Mouse (Mus musculus): Measurements from ENCODE around the gene Zbtb6. TPM values are rescaled to one million over a fixed set of nuclear protein-coding genes. Genes with fewer than 3 reads are reported as not detected.

The Zbtb6 gene
- polyA plus RNA-seq, 1 experiment = 1.4 TPM

DNA sequence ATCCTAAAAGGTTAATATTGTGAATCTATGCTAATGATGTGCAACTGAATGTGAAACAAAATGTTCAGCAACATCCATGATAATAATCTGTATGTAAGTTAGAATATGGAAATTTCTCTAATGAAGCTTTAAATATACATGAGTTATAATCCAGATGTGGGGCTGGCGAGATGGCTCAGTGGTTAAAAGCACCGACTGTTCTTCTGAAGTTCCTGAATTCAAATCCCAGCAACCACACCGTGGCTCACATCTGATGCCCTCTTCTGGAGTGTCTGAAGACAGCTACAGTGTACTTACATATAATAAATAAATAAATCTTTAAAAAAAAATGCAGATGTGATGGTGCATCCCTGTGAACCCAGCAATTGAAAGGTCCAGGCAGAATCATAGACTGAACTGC is 19.3 kb downstream of the Zbtb6 start:
- no peak overlapping the region for H3K27ac ChIP-seq (ENCODE audit: insufficient read depth, low read length)
- H3K36me3 ChIP-seq (ENCODE audit: control insufficient read depth, insufficient read depth, low read length) = peaks cover 2% of the 10 kb centered on the region
- TF ChIP-seq POLR2A (IDR thresholded peaks at IDR 0.05; ENCODE audit: low read depth, low read length) (no peak), CTCF (IDR thresholded peaks at IDR 0.05; ENCODE audit: extremely low read depth, insufficient read depth, insufficient read length, insufficient replicate concordance) (no peak)
- no peak for DNase-seq (ENCODE audit: low read depth in 1 of 2, low spot score in 2 of 2)
- WGBS = 13% methylated on average over 3 of the region's 3 CpGs
- no peaks in the 10 kb centered on the region; the same call in none of the 2 replicates for H3K4me1 ChIP-seq (ENCODE audit: control insufficient read depth, insufficient read depth, insufficient read length)
- no peak overlapping the region for H3K4me3 ChIP-seq (ENCODE audit: extremely low read depth, insufficient read depth, insufficient read length)
- H3K27me3 ChIP-seq (ENCODE audit: control insufficient read depth, insufficient read depth, low read length) = no peaks in the 10 kb centered on the region

- TF ChIP-seq CTCF (IDR thresholded peaks at IDR 0.05; ENCODE audit: extremely low read depth, insufficient read depth, insufficient read length, insufficient replicate concordance) (no peak), POLR2A (IDR thresholded peaks at IDR 0.05; ENCODE audit: low read depth, low read length) (peak; percentile 60)
- H3K4me1 ChIP-seq (ENCODE audit: control insufficient read depth, insufficient read depth, insufficient read length) = no peaks in the 10 kb centered on the region; the same call in none of the 2 replicates
- DNase-seq (ENCODE audit: low read depth in 1 of 2, low spot score in 2 of 2) = peak; percentile 92 to 95
- H3K27me3 ChIP-seq (ENCODE audit: control insufficient read depth, insufficient read depth, low read length) = no peaks in the 10 kb centered on the region
- H3K4me3 ChIP-seq (ENCODE audit: extremely low read depth, insufficient read depth, insufficient read length) = peak within 1 kb of the TSS; percentile 78
- WGBS = 1% methylated on average over 70 of the region's 75 CpGs
- H3K27ac ChIP-seq (ENCODE audit: insufficient read depth, low read length) = peak within 1 kb of the TSS; percentile 83
- H3K36me3 ChIP-seq (ENCODE audit: control insufficient read depth, insufficient read depth, low read length) = no peaks in the 10 kb centered on the region; the same call in 1 of the 2 replicates
Measured at GRCm38 (mm10) chr2:37422306-37423304, 20.4 kb downstream of the Zbtb6 start, which contains the start of gene Rc3h2. TSS of gene Rc3h2 (minus strand) at chr2:37422903.

DNA sequence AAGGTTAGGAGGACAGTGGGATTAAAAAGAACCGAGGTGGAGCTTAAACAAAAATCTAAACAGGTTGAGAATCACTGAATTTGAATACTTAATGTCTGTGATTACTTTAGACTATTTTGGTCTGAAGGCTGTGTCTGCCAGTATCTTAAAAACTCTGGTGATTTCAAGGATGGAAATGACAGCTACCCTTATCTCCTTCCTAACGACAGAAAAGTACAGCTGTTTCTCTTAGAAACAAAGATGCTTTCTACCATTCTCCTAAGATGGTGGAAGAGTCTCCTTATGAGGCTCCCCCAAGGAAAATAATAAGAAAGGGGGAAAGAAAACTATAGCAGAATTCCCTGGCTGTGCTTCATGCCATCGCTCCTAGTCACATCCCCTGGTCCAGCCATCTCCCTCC is 21.1 kb downstream of the Zbtb6 start:
- TF ChIP-seq CTCF (IDR thresholded peaks at IDR 0.05; ENCODE audit: extremely low read depth, insufficient read depth, insufficient read length, insufficient replicate concordance) = no peak
- TF ChIP-seq POLR2A (IDR thresholded peaks at IDR 0.05; ENCODE audit: low read depth, low read length) = no peak
- peak overlapping the region; percentile 78 for H3K4me3 ChIP-seq (ENCODE audit: extremely low read depth, insufficient read depth, insufficient read length)
- peak overlapping the region; percentile 83; the same call in 1 of the 2 replicates for H3K27ac ChIP-seq (ENCODE audit: insufficient read depth, low read length)
- 5% methylated on average over 3 of the region's 3 CpGs for WGBS
- H3K27me3 ChIP-seq (ENCODE audit: control insufficient read depth, insufficient read depth, low read length) = no peaks in the 10 kb centered on the region
- no peaks in the 10 kb centered on the region; the same call in 1 of the 2 replicates for H3K36me3 ChIP-seq (ENCODE audit: control insufficient read depth, insufficient read depth, low read length)
- no peaks in the 10 kb centered on the region; the same call in none of the 2 replicates for H3K4me1 ChIP-seq (ENCODE audit: control insufficient read depth, insufficient read depth, insufficient read length)
- DNase-seq (ENCODE audit: low read depth in 1 of 2, low spot score in 2 of 2) = no peak

DNA sequence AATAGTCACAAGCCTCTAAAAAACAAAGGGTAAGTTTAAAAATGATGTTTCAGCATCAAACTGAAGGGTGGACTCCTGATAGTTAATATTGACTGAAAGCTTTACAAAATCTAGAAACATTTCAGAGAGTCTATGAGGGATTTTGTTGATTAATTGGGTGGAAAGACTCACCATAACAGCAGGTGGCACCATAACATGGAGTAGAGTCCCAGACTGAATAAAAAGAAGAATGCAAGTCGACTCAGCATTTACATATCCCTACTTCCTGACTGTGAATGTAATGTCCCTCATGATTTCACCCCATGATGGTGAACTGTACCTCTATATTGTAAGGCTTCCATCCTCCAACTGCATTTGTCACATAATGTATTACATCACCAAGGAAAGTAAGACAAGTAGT is 47.4 kb downstream of the Zbtb6 start:
- H3K4me3 ChIP-seq (ENCODE audit: extremely low read depth, insufficient read depth, insufficient read length) = no peak overlapping the region
- H3K27me3 ChIP-seq (ENCODE audit: control insufficient read depth, insufficient read depth, low read length) = no peaks in the 10 kb centered on the region
- H3K36me3 ChIP-seq (ENCODE audit: control insufficient read depth, insufficient read depth, low read length) = peaks cover 11% of the 10 kb centered on the region
- DNase-seq (ENCODE audit: low read depth in 1 of 2, low spot score in 2 of 2) = no peak
- 13% methylated on average over 1 of the region's 1 CpGs for WGBS
- TF ChIP-seq CTCF (IDR thresholded peaks at IDR 0.05; ENCODE audit: extremely low read depth, insufficient read depth, insufficient read length, insufficient replicate concordance) (no peak), POLR2A (IDR thresholded peaks at IDR 0.05; ENCODE audit: low read depth, low read length) (no peak)
- no peak overlapping the region for H3K27ac ChIP-seq (ENCODE audit: insufficient read depth, low read length)
- no peaks in the 10 kb centered on the region; the same call in 1 of the 2 replicates for H3K4me1 ChIP-seq (ENCODE audit: control insufficient read depth, insufficient read depth, insufficient read length)

DNA sequence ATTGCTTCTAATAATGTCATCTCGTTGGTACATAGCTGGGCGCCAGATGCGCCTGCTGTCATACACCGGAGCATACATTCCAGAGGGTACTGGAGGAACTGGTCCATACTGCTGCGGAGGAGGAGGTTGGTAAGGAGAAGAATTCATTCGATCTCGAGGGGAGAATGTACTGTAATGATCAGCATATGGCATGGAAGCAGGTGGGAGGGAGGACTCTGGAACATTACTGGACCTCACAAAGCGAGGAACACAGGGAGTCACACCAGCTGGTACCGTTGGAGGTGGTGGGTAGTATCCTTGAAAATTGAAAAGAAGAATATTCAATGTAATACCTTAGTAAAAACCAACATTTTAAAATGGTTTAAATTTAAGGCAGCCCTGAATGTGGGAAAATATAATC is 60.0 kb downstream of the Zbtb6 start:
- H3K27me3 ChIP-seq (ENCODE audit: control insufficient read depth, insufficient read depth, low read length) = no peaks in the 10 kb centered on the region

DNA sequence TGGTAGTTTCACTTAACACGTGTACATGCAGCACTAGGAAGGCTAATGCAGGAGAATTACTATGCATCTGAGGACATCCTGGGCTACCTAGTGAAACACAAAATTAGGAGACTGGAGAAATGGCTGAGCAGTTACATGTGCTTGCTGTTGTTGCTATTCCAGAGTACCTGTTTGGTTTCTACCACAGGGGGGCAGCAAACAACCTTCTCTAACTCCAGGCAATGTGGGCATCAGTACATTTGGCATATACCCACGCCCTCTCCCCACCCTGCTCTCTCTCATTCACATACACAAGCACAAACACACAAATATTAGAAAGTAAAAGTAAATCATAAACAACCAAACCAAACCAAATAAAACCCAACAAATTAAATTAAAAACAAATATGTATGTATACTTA is 62.8 kb downstream of the Zbtb6 start:
- H3K4me3 ChIP-seq (ENCODE audit: extremely low read depth, insufficient read depth, insufficient read length) = no peak overlapping the region
- no peaks in the 10 kb centered on the region for H3K4me1 ChIP-seq (ENCODE audit: control insufficient read depth, insufficient read depth, insufficient read length)
- H3K27me3 ChIP-seq (ENCODE audit: control insufficient read depth, insufficient read depth, low read length) = no peaks in the 10 kb centered on the region
- H3K36me3 ChIP-seq (ENCODE audit: control insufficient read depth, insufficient read depth, low read length) = peaks cover 25% of the 10 kb centered on the region
- H3K27ac ChIP-seq (ENCODE audit: insufficient read depth, low read length) = no peak overlapping the region
- DNase-seq (ENCODE audit: low read depth in 1 of 2, low spot score in 2 of 2) = peak; percentile 47 to 53
- 69% methylated on average over 2 of the region's 2 CpGs for WGBS
- no peak for TF ChIP-seq POLR2A (IDR thresholded peaks at IDR 0.05; ENCODE audit: low read depth, low read length)
- TF ChIP-seq CTCF (IDR thresholded peaks at IDR 0.05; ENCODE audit: extremely low read depth, insufficient read depth, insufficient read length, insufficient replicate concordance) = peak; percentile 40; the same call in 1 of the 2 replicates

More for the DNA sequence above, 60.0 kb downstream of the Zbtb6 start:
- H3K4me1 ChIP-seq (ENCODE audit: control insufficient read depth, insufficient read depth, insufficient read length) = no peaks in the 10 kb centered on the region
- TF ChIP-seq POLR2A (IDR thresholded peaks at IDR 0.05; ENCODE audit: low read depth, low read length) (no peak), CTCF (IDR thresholded peaks at IDR 0.05; ENCODE audit: extremely low read depth, insufficient read depth, insufficient read length, insufficient replicate concordance) (no peak)
- no peak overlapping the region for H3K4me3 ChIP-seq (ENCODE audit: extremely low read depth, insufficient read depth, insufficient read length)
- peaks cover 16% of the 10 kb centered on the region for H3K36me3 ChIP-seq (ENCODE audit: control insufficient read depth, insufficient read depth, low read length)
- no peak overlapping the region for H3K27ac ChIP-seq (ENCODE audit: insufficient read depth, low read length)
- 96% methylated on average over 9 of the region's 9 CpGs for WGBS
- DNase-seq (ENCODE audit: low read depth in 1 of 2, low spot score in 2 of 2) = no peak

Data from spleen, adult 2 months (tissue).